29 mouse cellular contexts compared by ENCODE assay signal in the genomic region with DNA sequence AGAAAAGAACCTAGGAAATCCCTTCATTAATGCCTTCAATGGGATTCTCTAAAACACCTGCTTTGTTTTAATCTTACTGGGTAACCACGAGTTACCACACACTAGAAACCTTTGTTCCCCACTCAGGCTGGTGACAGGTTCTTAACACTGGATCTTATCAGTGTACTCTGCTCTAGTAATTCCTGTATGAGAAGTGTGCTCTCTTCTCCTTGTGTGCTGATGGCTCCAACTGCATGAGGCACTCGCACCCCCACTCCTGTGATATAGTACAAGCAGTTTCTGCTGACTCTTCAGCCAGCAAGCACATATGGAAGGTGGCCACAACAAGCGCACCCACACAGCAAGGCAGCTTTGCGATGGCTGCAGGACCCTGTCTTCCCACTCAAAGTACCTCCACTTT. TPM values are rescaled to one million over a fixed set of nuclear protein-coding genes. Genes with fewer than 3 reads are reported as not detected.
"Had no signal": no experiment of that assay in that cellular context is flagged by ENCODE, and none has a peak within 500 bp of the region (broad histone marks: within the 10 kb centered on the region; RNA-seq: fewer than 3 reads in every experiment).

No protein-coding gene starts in this region.

- H3K27ac ChIP-seq: gastrocnemius, adult 2 months; heart, embryonic 10.5 days; hindbrain, embryonic 13.5 days; hindbrain, embryonic 15.5 days; hindbrain, postnatal 0 days; layer of hippocampus, adult 2 months; left cerebral cortex, adult 2 months; limb, embryonic 13.5 days; limb, embryonic 15.5 days; liver, embryonic 12.5 days; liver, embryonic 14.5 days had no signal

- H3K4me2 ChIP-seq: heart, embryonic 12.5 days; hindbrain, embryonic 13.5 days; hindbrain, embryonic 15.5 days; limb, embryonic 13.5 days; limb, embryonic 15.5 days; liver, embryonic 12.5 days had no signal

- ATAC-seq: hindbrain, postnatal 0 days; liver, embryonic 12.5 days had no signal

- H3K9ac ChIP-seq: heart, embryonic 12.5 days; hindbrain, embryonic 13.5 days; hindbrain, embryonic 15.5 days; limb, embryonic 13.5 days; limb, embryonic 15.5 days; liver, embryonic 12.5 days; liver, embryonic 14.5 days had no signal

- H3K4me1 ChIP-seq: heart, embryonic 12.5 days; hindbrain, embryonic 13.5 days; hindbrain, embryonic 15.5 days; limb, embryonic 13.5 days; limb, embryonic 15.5 days; liver, embryonic 12.5 days had no signal

- DNase-seq: gastrocnemius, adult 2 months; gastrocnemius, postnatal 10 days; gastrocnemius, postnatal 25 days; heart, adult 18-20 months; heart, postnatal 10 days; heart, postnatal 4 days; kidney, adult 18-20 months; kidney, adult 8-10 months; kidney, postnatal 10 days; kidney, postnatal 25 days; kidney, postnatal 4 days had no signal

- H3K4me3 ChIP-seq: gastrocnemius, adult 2 months; heart, embryonic 12.5 days; hindbrain, embryonic 13.5 days; hindbrain, embryonic 15.5 days; layer of hippocampus, adult 2 months; left cerebral cortex, adult 2 months; limb, embryonic 13.5 days; limb, embryonic 15.5 days; liver, embryonic 12.5 days had no signal

- H3K27me3 ChIP-seq: heart, embryonic 12.5 days; hindbrain, embryonic 13.5 days; hindbrain, embryonic 15.5 days; limb, embryonic 13.5 days; limb, embryonic 15.5 days; liver, embryonic 12.5 days had no signal

- H3K9me3 ChIP-seq: heart, embryonic 10.5 days; heart, embryonic 12.5 days; hindbrain, embryonic 13.5 days; hindbrain, embryonic 15.5 days; limb, embryonic 13.5 days; limb, embryonic 15.5 days; liver, embryonic 12.5 days had no signal

RNA-seq across cellular contexts. Expression of a gene that starts 24.8 kb away (rescaled TPM):
- total RNA-seq: granulocyte monocyte progenitor cell, adult 5-6 weeks; liver, adult 2 months had no signal
- polyA plus RNA-seq: heart, embryonic 10.5 days; heart, embryonic 12.5 days; kidney, embryonic 16.5 days; liver, adult 2 months; liver, embryonic 12.5 days had no signal

RNA-seq across cellular contexts. Expression of a gene that starts 28.1 kb away (rescaled TPM):
- total RNA-seq: gastrocnemius, postnatal 4 days; granulocyte monocyte progenitor cell, adult 5-6 weeks; heart, postnatal 10 days; hindbrain, postnatal 0 days; layer of hippocampus, postnatal 25 days; left cerebral cortex, adult 2 months; left cerebral cortex, postnatal 36 days; liver, adult 2 months had no signal
- polyA plus RNA-seq: hindbrain, embryonic 15.5 days; hindbrain, postnatal 0 days; limb, embryonic 11.5 days; limb, embryonic 15.5 days; liver, adult 2 months; liver, embryonic 12.5 days had no signal
